Mouse (Mus musculus): Measurements from ENCODE around the gene Pdx1. TPM values are rescaled to one million over a fixed set of nuclear protein-coding genes. Genes with fewer than 3 reads are reported as not detected.

Pdx1 gene
- total RNA-seq, 2 experiments from 2014 or later = not detected

GRCm38 (mm10) chr5:147306638-147307397 lies 37.1 kb downstream of the Pdx1 start, which contains the start of gene Cdx2:
Gene Cdx2, minus strand, starts transcription at chr5:147307270.
- no peak for DNase-seq
- intact Hi-C loops (cut with DNase I) = no loop called here

GRCm38 (mm10) chr5:147307398-147307785 lies 37.6 kb downstream of the Pdx1 start:
- intact Hi-C loops (cut with DNase I) = no loop called here
- no peak for DNase-seq

DNA sequence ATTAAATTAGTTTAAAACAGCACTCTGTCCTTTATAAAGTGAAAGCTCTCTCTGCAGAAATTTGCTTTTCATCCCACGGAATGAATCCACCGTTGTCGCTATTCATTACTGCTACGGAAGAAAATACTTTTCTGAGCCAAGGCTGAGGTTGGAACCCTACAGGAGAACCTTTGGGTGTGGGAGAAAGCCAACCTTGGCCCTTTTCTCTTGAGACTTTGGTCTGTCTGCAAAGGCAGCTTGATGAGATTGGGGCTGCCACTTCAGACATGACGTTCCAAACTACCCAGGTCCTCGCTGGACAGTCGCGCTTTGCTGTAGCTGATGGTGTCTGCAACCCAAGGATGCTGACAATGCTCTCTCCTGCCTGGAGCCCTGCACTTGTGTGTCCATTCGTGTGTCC lies 38.7 kb downstream of the Pdx1 start:
- intact Hi-C loops (cut with DNase I) = no loop called here
- DNase-seq = no peak

GRCm38 (mm10) chr5:147309786-147310185 lies 40.0 kb downstream of the Pdx1 start:
- no peak for DNase-seq
- intact Hi-C loops (cut with DNase I) = no loop called here

DNA sequence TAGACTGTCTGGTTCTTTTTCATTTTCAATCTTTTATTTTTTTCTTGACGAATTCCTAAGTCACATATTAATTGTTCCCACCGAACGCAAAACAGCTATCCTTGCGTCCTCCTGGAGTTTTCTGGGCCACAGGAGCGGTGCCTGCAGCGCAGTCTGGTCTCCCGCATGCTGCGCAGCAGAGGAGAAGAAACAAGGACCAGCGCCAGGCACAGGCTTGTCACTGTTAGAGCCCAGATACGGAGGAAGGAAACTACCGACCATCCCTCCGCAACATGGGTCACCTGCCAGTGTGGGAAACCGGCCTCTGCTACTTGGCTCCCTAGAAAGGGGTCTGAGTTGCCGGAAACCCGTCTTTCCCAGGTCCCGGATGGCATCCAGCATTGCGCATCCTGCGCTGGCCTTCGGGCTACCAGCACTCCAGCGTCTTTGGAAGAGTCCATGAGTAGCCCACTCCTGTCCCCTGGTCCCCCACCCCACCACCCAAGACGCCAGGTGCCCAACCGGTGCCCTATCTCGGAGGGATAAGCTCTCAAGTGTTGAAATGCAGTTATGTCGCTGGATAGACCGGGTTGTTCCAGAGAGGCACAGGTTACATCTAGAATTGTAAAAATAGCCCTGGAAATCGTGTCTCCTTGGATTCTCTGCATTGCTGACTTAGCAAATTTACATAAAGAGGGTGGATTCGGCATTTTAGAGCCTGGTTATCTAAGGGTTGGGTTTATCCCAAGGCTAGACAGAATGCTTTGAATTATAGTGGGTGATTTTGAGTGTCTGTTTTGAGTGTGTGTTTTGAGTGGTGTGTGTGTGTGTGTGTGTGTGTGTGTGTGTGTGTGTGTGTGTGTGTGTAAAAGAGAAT lies 43.3 kb downstream of the Pdx1 start:
- intact Hi-C loops (cut with DNase I) = no loop called here
- no peak for DNase-seq

- no peak for DNase-seq
- intact Hi-C loops (cut with DNase I) = loop anchor here (5.0 kb wide), 2 partner anchors 333 to 608 kb away; no protein-coding TSS in a partner anchor
Measured at GRCm38 (mm10) chr5:147314646-147315431, 45.1 kb downstream of the Pdx1 start.

DNA sequence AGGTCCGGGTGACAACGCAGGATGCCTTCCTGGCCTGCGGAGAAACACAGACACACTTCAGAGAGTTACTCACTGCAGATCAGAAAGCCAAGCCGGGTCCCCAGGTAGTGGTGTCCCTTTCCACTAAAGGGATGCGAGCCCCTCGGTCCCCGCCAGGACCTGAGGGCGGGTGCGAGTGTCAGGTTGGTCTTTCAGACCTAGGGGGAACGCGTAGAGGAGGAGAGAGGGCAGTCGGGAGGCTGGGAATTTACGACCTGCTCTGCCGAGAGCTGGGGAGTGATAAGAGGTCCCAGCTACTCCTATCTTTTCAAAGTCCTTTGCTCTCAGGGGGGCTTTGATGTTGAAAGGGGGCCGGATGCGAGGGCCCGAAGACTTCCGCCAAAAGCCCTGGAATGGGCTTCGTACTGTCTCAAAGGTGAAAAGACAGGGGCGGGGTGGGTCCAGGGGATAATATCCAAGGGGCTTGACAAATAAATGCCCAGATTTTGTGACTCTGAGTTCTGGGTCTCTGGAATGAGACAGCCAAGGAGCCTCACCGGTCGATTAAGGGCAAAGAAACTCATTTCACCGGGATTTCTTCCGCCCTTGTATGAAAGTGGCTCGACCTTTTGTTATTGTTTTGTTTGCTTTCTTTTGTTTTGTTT lies 45.8 kb downstream of the Pdx1 start:
- DNase-seq = no peak
- intact Hi-C loops (cut with DNase I) = loop anchor here (5.0 kb wide), 2 partner anchors 333 to 608 kb away; no protein-coding TSS in a partner anchor

- DNase-seq = no peak
- intact Hi-C loops (cut with DNase I) = loop anchor here (5.0 kb wide), 2 partner anchors 335 to 610 kb away; no protein-coding TSS in a partner anchor
Measured at GRCm38 (mm10) chr5:147317321-147317720, 47.6 kb downstream of the Pdx1 start.

GRCm38 (mm10) chr5:147317991-147318390 lies 48.2 kb downstream of the Pdx1 start:
- intact Hi-C loops (cut with DNase I) = loop anchor here (2.0 to 5.0 kb wide), 4 partner anchors 336 to 611 kb away; no protein-coding TSS in a partner anchor
- no peak for DNase-seq

DNA sequence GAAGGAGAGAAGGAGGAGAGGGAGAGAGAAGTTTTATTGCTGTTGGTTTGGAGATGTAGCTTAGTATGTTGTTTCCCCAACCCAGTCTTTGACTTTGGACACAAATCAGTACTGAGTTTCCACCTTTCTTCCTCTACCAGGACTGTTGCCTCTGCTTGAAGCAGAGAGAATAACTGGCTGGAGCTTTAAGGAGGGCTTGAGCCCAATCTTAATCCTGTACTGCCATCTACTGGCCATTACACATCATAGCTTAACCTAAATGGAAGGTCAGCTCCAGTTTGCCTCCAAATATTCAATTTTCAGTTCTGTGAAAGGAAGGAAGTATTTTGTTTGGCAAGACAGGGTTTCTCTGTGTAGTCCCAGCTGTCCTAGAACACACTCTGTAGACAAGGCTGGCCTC lies 49.9 kb downstream of the Pdx1 start:
- no peak for DNase-seq
- intact Hi-C loops (cut with DNase I) = loop anchor here (2.0 to 10.0 kb wide), 6 partner anchors 92 to 645 kb away; no protein-coding TSS in a partner anchor

GRCm38 (mm10) chr5:147322183-147322582 lies 52.4 kb downstream of the Pdx1 start, which contains the start of gene Urad:
Gene Urad, minus strand, starts transcription at chr5:147322440.
- intact Hi-C loops (cut with DNase I) = loop anchor here (5.0 to 10.0 kb wide), 2 partner anchors 95 to 647 kb away; no protein-coding TSS in a partner anchor
- DNase-seq = no peak

GRCm38 (mm10) chr5:147323237-147323917 lies 53.6 kb downstream of the Pdx1 start:
- intact Hi-C loops (cut with DNase I) = loop anchor here (5.0 to 10.0 kb wide), 2 partner anchors 96 to 649 kb away; no protein-coding TSS in a partner anchor
- peak; percentile 40 to 44 for DNase-seq

Small RNAs within 50 kb of the gene (microRNA-seq; reads per million reads assigned to microRNA genes)
- gene Mir7k = 0 to 0.36 reads per million in 2 experiments

Other genes starting within 250 kb of the Pdx1 start
- 1 to 10 TPM; 2.1 to 2.4 TPM for gene Lnx2, start 193.4 kb upstream of the Pdx1 start, total RNA-seq (2021)
- gene Polr1d, start 192.9 kb upstream of the Pdx1 start, total RNA-seq (2021) = 10 to 100 TPM; 77.8 to 91.3 TPM
- gene Gsx1, start 81.3 kb upstream of the Pdx1 start, total RNA-seq (2021) = not detected
- gene Cdx2, start 37.3 kb downstream of the Pdx1 start, total RNA-seq (2021) = not detected
- not detected for gene Urad, start 52.5 kb downstream of the Pdx1 start, total RNA-seq (2021)
- gene Flt3, start 130.5 kb downstream of the Pdx1 start, total RNA-seq (2021) = under 1 TPM in 1 of 2 experiments, not detected in 1; 0.07 TPM
- 10 to 100 TPM; 20.7 to 22.9 TPM for gene Pan3, start 160.2 kb downstream of the Pdx1 start, total RNA-seq (2021)

All from gastrocnemius, postnatal 36 days (tissue).